Mouse (Mus musculus) cortical plate, adult 2 months (tissue): ENCODE measurements around the gene Hsf2bp.

Experiments
- CTCF ChIP-seq: fragments of 200-500 bp; IDR thresholded peaks from 2 replicates; pipeline ENCODE4 v1.5.1; 2011; ENCODE audit warnings: mild to moderate bottlenecking, control low read depth, low read length; ENCODE audit not compliant: insufficient read depth; ENCODE audit errors: extremely low read depth
- POLR2A ChIP-seq: fragments of 200-500 bp; IDR thresholded peaks from 2 replicates; pipeline ENCODE4 v1.6.1; 2011; ENCODE audit warnings: mild to moderate bottlenecking, low read length, control low read depth; ENCODE audit not compliant: insufficient read depth; ENCODE audit errors: extremely low read depth

GRCm38 (mm10) chr17:31962930-31963329, 73.2 kb downstream of the Hsf2bp start:
- TF ChIP-seq POLR2A (no peak), CTCF (no peak)
